Mouse (Mus musculus) kidney, adult 2 months (tissue): Measurements from ENCODE around the gene Tspan2. TPM values are rescaled to one million over a fixed set of nuclear protein-coding genes. Genes with fewer than 3 reads are reported as not detected.

Experiments used
- DNase-seq: peaks from one replicate; pipeline ENCODE4 v3.0.0; 2021
- H3K27ac ChIP-seq: fragments of 200-500 bp; 2 replicates; pipeline ENCODE4 v1.5.1; 2012; ENCODE audit warnings: low read depth, low read length, control low read depth, inconsistent platforms; ENCODE audit not compliant: insufficient read depth
- H3K27me3 ChIP-seq: fragments of 200-500 bp; replicated peaks from 2 replicates; pipeline ENCODE4 v1.6.1; 2012; ENCODE audit warnings: mild to moderate bottlenecking, moderate library complexity, low read length, inconsistent platforms; ENCODE audit not compliant: control insufficient read depth, insufficient read depth
- H3K36me3 ChIP-seq: fragments of 200-500 bp; 2 replicates; pipeline ENCODE4 v1.6.1; 2012; ENCODE audit warnings: mild to moderate bottlenecking, moderate library complexity, low read length, inconsistent platforms; ENCODE audit not compliant: control insufficient read depth, insufficient read depth
- H3K4me1 ChIP-seq: fragments of 200-500 bp; 2 replicates; pipeline ENCODE4 v1.6.1; 2011; ENCODE audit warnings: low read length; ENCODE audit not compliant: control insufficient read depth, insufficient read depth
- H3K4me3 ChIP-seq: fragments of 200-500 bp; 2 replicates; pipeline ENCODE4 v1.5.1; 2011; ENCODE audit warnings: mild to moderate bottlenecking, low read depth, low read length, control low read depth; ENCODE audit not compliant: insufficient read depth
- CTCF ChIP-seq: fragments of 200-500 bp; conservative IDR thresholded peaks from 2 replicates; pipeline ENCODE4 v1.5.1; 2011; ENCODE audit warnings: low read depth, mild to moderate bottlenecking, control low read depth, low read length, moderate library complexity, mixed read lengths; ENCODE audit not compliant: insufficient read depth, insufficient read length
- POLR2A ChIP-seq: fragments of 200-500 bp; IDR thresholded peaks from one replicate; pipeline ENCODE4 v1.6.1; 2011; ENCODE audit warnings: low read depth, low read length, control low read depth
- WGBS: fragments of 180-500 bp; shearing (Covaris S2); methylation state at CpG from one replicate; pipeline ENCODE4 v1.1.7; 2018; 5-methylcytosine and 5-hydroxymethylcytosine counted together
- polyA plus RNA-seq: library from polyadenylated mRNA; depleted of rRNA; stranded (reverse); fragments of >200 nt; gene quantifications from 2 replicates; pipeline ENCODE4 v1.2.3, GENCODE M21; 2012

Tspan2 gene
- polyA plus RNA-seq, 1 experiment, result 3.0 TPM

GRCm38 (mm10) chr3:102735031-102735558, 766 bp downstream of the Tspan2 start:
- no peak overlapping the region for H3K27ac ChIP-seq
- H3K27me3 ChIP-seq, result no peaks in the 10 kb centered on the region; the same call in 1 of the 2 replicates
- peaks cover 2% of the 10 kb centered on the region; the same call in 1 of the 2 replicates for H3K4me1 ChIP-seq
- H3K4me3 ChIP-seq, result peak overlapping the region; percentile 67
- no peaks in the 10 kb centered on the region for H3K36me3 ChIP-seq
- 3% methylated on average over 33 of the region's 33 CpGs for WGBS
- peak; percentile 8 for DNase-seq
- TF ChIP-seq CTCF (no peak), POLR2A (no peak)

- no peak for DNase-seq
- TF ChIP-seq POLR2A, result no peak
- TF ChIP-seq CTCF, result no peak
- H3K27me3 ChIP-seq, result no peaks in the 10 kb centered on the region; the same call in 1 of the 2 replicates
- no peak overlapping the region for H3K4me3 ChIP-seq
- WGBS, result 64% methylated on average over 6 of the region's 6 CpGs
- H3K36me3 ChIP-seq, result no peaks in the 10 kb centered on the region
- H3K27ac ChIP-seq, result no peak overlapping the region
- H3K4me1 ChIP-seq, result peaks cover 2% of the 10 kb centered on the region; the same call in 1 of the 2 replicates
Observed at GRCm38 (mm10) chr3:102735638-102736037, 1.3 kb downstream of the Tspan2 start.

GRCm38 (mm10) chr3:102736436-102736835, 2.1 kb downstream of the Tspan2 start:
- 45% methylated on average over 6 of the region's 6 CpGs for WGBS
- Histone ChIP-seq H3K4me3 (no peak overlapping the region), H3K4me1 (peaks cover 2% of the 10 kb centered on the region; the same call in 1 of the 2 replicates), H3K27ac (no peak overlapping the region), H3K27me3 (no peaks in the 10 kb centered on the region; the same call in 1 of the 2 replicates), H3K36me3 (no peaks in the 10 kb centered on the region)
- TF ChIP-seq POLR2A, result no peak
- TF ChIP-seq CTCF, result no peak
- no peak for DNase-seq

GRCm38 (mm10) chr3:102737106-102737505, 2.8 kb downstream of the Tspan2 start:
- 73% methylated on average over 6 of the region's 6 CpGs for WGBS

GRCm38 (mm10) chr3:102738161-102738901, 4.0 kb downstream of the Tspan2 start:
- Histone ChIP-seq H3K4me3 (no peak overlapping the region), H3K4me1 (peaks cover 2% of the 10 kb centered on the region; the same call in 1 of the 2 replicates), H3K27ac (peak overlapping the region; percentile 27), H3K27me3 (no peaks in the 10 kb centered on the region; the same call in 1 of the 2 replicates), H3K36me3 (no peaks in the 10 kb centered on the region)
- DNase-seq, result peak; percentile 30
- TF ChIP-seq POLR2A (no peak), CTCF (no peak)
- 71% methylated on average over 10 of the region's 10 CpGs for WGBS

More at GRCm38 (mm10) chr3:102737106-102737505, 2.8 kb downstream of the Tspan2 start:
- Histone ChIP-seq H3K27me3 (no peaks in the 10 kb centered on the region; the same call in 1 of the 2 replicates), H3K4me3 (no peak overlapping the region), H3K36me3 (no peaks in the 10 kb centered on the region), H3K4me1 (peaks cover 2% of the 10 kb centered on the region; the same call in 1 of the 2 replicates), H3K27ac (no peak overlapping the region)
- no peak for TF ChIP-seq POLR2A
- DNase-seq, result no peak

- 81% methylated on average over 6 of the region's 6 CpGs for WGBS
- TF ChIP-seq POLR2A (no peak), CTCF (no peak)
- Histone ChIP-seq H3K4me3 (no peak overlapping the region), H3K4me1 (peaks cover 2% of the 10 kb centered on the region; the same call in 1 of the 2 replicates), H3K27me3 (no peaks in the 10 kb centered on the region; the same call in 1 of the 2 replicates), H3K27ac (no peak overlapping the region), H3K36me3 (no peaks in the 10 kb centered on the region)
- no peak for DNase-seq
Observed at GRCm38 (mm10) chr3:102738926-102739325, 4.6 kb downstream of the Tspan2 start.

GRCm38 (mm10) chr3:102742725-102743124, 8.4 kb downstream of the Tspan2 start:
- 78% methylated on average over 4 of the region's 4 CpGs for WGBS
- Histone ChIP-seq H3K27ac (no peak overlapping the region), H3K36me3 (no peaks in the 10 kb centered on the region), H3K4me3 (no peak overlapping the region), H3K27me3 (no peaks in the 10 kb centered on the region), H3K4me1 (peaks cover 2% of the 10 kb centered on the region; the same call in 1 of the 2 replicates)
- DNase-seq, result no peak
- TF ChIP-seq POLR2A, result no peak
- TF ChIP-seq CTCF, result no peak
